Mouse (Mus musculus) limb, embryonic 14.5 days (tissue): ENCODE measurements at regions not wholly inside any gene's neighbourhood (a gene's known extent, or its start where the extent isn't known, plus 50 kb on each side); places are given as distances from the start of the nearest gene placed in this dataset.

Experiments used
- ATAC-seq: fragments of 200-750 bp; cut with Nextera tagmentation; 2 replicates; pipeline ENCODE4 v1.8.0; 2017; ENCODE audit warnings: low read depth, moderate number of reproducible peaks, moderate TSS enrichment; ENCODE audit not compliant: low FRiP score
- DNase-seq: peaks from one replicate; pipeline ENCODE4 v3.0.0-alpha.2; 2015; ENCODE audit warnings: low spot score
- H3K27ac ChIP-seq: fragments of 300-500 bp; sonication (generic); replicated peaks from 2 replicates; pipeline ENCODE4 v1.5.1; 2014; ENCODE audit warnings: low read depth, mild to moderate bottlenecking, low read length, moderate library complexity, mixed read lengths
- H3K27me3 ChIP-seq: fragments of 300-500 bp; sonication (generic); 2 replicates; pipeline ENCODE4 v1.6.1; 2014; ENCODE audit warnings: low read length, mixed read lengths; ENCODE audit not compliant: control insufficient read depth, insufficient read depth
- H3K36me3 ChIP-seq: fragments of 300-500 bp; sonication (generic); 2 replicates; pipeline ENCODE4 v1.6.1; 2014; ENCODE audit warnings: mild to moderate bottlenecking, low read length, moderate library complexity, mixed read lengths; ENCODE audit not compliant: control insufficient read depth, insufficient read depth
- H3K4me1 ChIP-seq: fragments of 300-500 bp; sonication (generic); 2 replicates; pipeline ENCODE4 v1.6.1; 2014; ENCODE audit warnings: antibody characterized with exemption, low read length, mixed read lengths; ENCODE audit not compliant: control insufficient read depth, insufficient read depth
- H3K4me2 ChIP-seq: fragments of 300-500 bp; sonication (generic); replicated peaks from 2 replicates; pipeline ENCODE4 v1.6.1; 2014; ENCODE audit warnings: low read depth, mild to moderate bottlenecking, low read length, moderate library complexity; ENCODE audit not compliant: severe bottlenecking
- H3K4me3 ChIP-seq: fragments of 300-500 bp; sonication (generic); replicated peaks from 2 replicates; pipeline ENCODE4 v1.5.1; 2014; ENCODE audit warnings: low read length
- H3K9ac ChIP-seq: fragments of 300-500 bp; sonication (generic); 2 replicates; pipeline ENCODE4 v1.6.1; 2014; ENCODE audit warnings: mild to moderate bottlenecking, low read depth, low read length, moderate library complexity; ENCODE audit not compliant: severe bottlenecking
- H3K9me3 ChIP-seq: fragments of 300-500 bp; sonication (generic); 2 replicates; pipeline ENCODE4 v1.6.1; 2016; ENCODE audit warnings: low read length; ENCODE audit not compliant: control insufficient read depth
- POLR2A ChIP-seq: fragments of 200-500 bp; IDR thresholded peaks from 2 replicates; pipeline ENCODE4 v1.8.0; 2012; ENCODE audit warnings: inconsistent platforms, mild to moderate bottlenecking, moderate library complexity, borderline replicate concordance; ENCODE audit not compliant: insufficient read depth, insufficient read length; ENCODE audit errors: extremely low read depth
- WGBS: fragments of 180-500 bp; shearing (Covaris S2); extraction: QIAGEN DNeasy Blood & Tissue Kit; methylation state at CpG from one replicate; pipeline ENCODE4 v1.1.7; 2014; 5-methylcytosine and 5-hydroxymethylcytosine counted together

DNA sequence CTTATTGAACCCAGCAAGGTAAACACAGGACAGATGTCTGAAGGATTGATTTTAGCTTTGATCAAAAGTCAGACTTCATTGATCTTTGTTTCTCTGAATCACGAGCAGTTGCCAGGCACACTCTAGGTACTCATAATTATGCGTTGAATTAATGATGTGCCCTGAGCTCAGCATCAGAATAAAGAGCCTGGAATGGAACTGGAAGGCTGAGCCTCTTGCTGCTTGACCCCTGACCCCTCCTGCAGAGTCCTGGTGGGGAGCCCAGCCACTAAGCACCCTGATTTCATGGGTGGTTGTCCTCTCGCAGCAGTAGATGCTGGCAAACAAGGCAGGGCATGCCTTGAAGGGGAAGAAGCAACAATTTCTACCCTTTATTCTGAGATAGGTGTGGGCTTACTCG is 64.9 kb upstream of the Noct start:
- no peak overlapping the region for H3K4me2 ChIP-seq
- WGBS, result 32% methylated on average over 4 of the region's 4 CpGs

DNA sequence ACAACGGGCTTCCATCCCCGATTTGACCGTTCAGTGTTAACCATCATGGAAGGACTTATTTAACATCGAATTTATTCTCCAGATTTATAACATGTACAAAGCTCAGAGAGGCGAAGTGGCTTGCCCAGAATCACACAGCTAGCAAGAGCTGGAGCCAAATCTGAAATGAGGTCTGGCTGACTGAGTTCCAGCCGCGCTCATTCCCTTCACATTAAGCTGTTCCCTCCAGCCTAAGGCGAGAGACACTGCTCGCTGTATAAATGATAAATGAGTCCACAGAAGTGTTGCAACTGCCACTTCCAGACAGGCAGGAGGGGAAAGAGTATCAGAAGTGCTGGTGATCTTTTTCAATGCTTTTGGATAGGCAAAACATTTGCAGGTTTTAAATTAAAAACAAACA is 64.4 kb upstream of the Noct start:
- H3K36me3 ChIP-seq, result no peaks in the 10 kb centered on the region
- no peak overlapping the region for H3K9ac ChIP-seq
- H3K4me2 ChIP-seq, result no peak overlapping the region
- H3K27ac ChIP-seq, result no peak overlapping the region
- H3K9me3 ChIP-seq, result no peaks in the 10 kb centered on the region
- H3K4me1 ChIP-seq, result peaks cover 5% of the 10 kb centered on the region; the same call in 1 of the 2 replicates
- WGBS, result 53% methylated on average over 9 of the region's 9 CpGs
- no peaks in the 10 kb centered on the region for H3K27me3 ChIP-seq
- TF ChIP-seq POLR2A, result no peak
- no peak for ATAC-seq
- DNase-seq, result peak; percentile 23
- no peak overlapping the region for H3K4me3 ChIP-seq

More for the DNA sequence above, 64.9 kb upstream of the Noct start:
- ATAC-seq (no peak), DNase-seq (no peak)
- Histone ChIP-seq H3K36me3 (no peaks in the 10 kb centered on the region), H3K4me3 (no peak overlapping the region), H3K9ac (no peak overlapping the region), H3K9me3 (no peaks in the 10 kb centered on the region), H3K27me3 (no peaks in the 10 kb centered on the region), H3K4me1 (peaks cover 6% of the 10 kb centered on the region; the same call in 1 of the 2 replicates), H3K27ac (no peak overlapping the region)
- TF ChIP-seq POLR2A, result no peak

DNA sequence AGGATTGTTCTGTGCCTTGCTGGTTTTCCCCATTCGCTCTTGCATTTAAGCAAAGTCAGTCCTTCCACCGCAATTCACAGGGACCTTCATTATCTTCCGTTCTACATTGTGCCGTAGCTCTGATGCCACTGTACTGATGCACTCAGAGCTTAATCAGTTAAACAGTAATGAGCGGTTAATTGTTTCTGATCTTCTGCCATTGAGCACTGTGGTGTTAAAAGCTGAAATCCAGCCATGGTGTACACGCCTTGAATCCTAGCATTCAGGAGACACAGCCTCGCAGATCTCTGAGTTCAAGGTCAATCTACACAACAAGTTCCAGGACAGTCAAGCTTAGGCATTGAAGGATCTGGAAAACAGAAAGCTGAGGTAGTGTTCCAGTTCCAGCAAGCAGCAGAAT is 63.6 kb upstream of the Noct start:
- no peaks in the 10 kb centered on the region for H3K27me3 ChIP-seq
- no peak overlapping the region for H3K4me2 ChIP-seq
- H3K4me3 ChIP-seq, result no peak overlapping the region
- peaks cover 2% of the 10 kb centered on the region; the same call in 1 of the 2 replicates for H3K4me1 ChIP-seq
- no peak for TF ChIP-seq POLR2A
- no peak overlapping the region for H3K27ac ChIP-seq
- DNase-seq, result no peak
- no peak overlapping the region for H3K9ac ChIP-seq
- H3K36me3 ChIP-seq, result no peaks in the 10 kb centered on the region
- no peaks in the 10 kb centered on the region for H3K9me3 ChIP-seq
- WGBS, result 89% methylated on average over 7 of the region's 7 CpGs
- ATAC-seq, result no peak

DNA sequence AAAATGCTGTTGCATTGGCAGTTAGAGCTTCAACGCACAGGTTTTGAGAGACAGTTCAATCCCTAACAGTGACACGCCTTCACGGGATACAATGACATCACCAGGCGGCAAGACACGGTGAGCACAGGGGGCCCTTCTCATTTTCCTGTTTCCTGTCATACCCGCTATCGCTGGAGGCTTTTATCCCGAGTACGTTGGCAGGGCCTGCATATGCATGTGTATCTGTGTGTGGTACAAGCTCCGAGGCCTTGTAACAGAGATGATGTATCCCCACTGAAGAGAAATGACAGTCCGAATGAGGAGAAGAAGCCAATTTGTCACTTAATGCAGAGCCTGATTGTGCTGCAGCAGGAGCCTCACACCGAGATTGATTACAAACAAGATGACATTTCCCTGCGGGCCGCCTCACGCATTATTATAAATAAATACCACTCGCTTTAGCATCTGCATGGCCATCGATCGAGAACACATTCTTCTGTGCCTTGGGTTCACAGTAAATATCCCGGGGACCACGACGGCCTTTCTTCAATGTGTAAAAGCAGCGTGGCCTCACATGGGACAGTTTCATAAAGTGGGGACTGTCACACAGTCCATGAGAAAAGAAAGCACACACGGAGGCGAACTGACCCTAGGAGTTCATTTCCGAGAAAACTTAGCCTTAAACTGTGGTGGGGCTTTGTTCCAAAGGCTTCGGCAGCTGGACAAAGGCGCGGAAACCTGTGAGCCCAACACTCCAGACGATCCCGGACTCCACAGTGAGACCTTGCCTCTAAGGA is 54.9 kb upstream of the Noct start:
- H3K27me3 ChIP-seq, result no peaks in the 10 kb centered on the region
- no peak overlapping the region for H3K4me2 ChIP-seq
- ATAC-seq, result no peak
- no peak for DNase-seq
- no peak overlapping the region for H3K4me3 ChIP-seq
- H3K36me3 ChIP-seq, result no peaks in the 10 kb centered on the region
- no peak overlapping the region for H3K9ac ChIP-seq
- H3K4me1 ChIP-seq, result no peaks in the 10 kb centered on the region
- TF ChIP-seq POLR2A, result no peak
- WGBS, result 82% methylated on average over 30 of the region's 30 CpGs
- no peaks in the 10 kb centered on the region for H3K9me3 ChIP-seq
- no peak overlapping the region for H3K27ac ChIP-seq

DNA sequence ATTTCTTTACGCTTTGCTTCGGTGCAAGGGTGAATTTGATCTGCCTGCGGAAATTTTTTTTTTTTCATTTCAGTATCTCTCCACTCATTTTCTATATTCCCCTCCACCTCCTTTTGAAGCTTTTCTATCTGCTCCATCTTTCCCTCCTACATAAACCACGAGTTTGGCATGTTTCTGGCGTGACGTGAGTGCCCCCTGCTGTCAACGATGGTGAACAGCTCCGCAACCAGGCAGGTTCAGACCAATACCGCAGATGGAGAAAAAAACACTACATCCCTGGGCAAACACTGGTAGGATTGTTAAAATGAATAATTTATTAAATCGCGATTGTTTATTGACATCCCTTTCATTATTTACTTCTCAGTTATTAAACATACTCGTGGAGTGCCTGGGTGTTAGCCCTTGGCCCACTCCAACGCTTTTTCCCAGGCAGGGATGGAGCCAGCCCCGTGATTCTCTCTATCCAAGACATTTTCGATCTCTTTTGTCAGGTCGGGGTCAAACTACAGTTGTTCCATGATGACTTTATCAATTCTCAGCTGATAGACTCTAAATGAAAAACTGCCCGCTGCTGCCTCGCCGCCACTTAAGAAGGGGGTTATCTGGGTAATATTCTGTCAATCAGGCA is 53.9 kb upstream of the Noct start:
- H3K9ac ChIP-seq, result no peak overlapping the region
- H3K4me2 ChIP-seq, result no peak overlapping the region
- no peaks in the 10 kb centered on the region for H3K9me3 ChIP-seq
- no peaks in the 10 kb centered on the region for H3K36me3 ChIP-seq
- WGBS, result 30% methylated on average over 19 of the region's 19 CpGs
- H3K4me1 ChIP-seq, result no peaks in the 10 kb centered on the region
- no peak overlapping the region for H3K4me3 ChIP-seq
- peak; percentile 63 for DNase-seq
- H3K27ac ChIP-seq, result no peak overlapping the region
- H3K27me3 ChIP-seq, result no peaks in the 10 kb centered on the region
- no peak for TF ChIP-seq POLR2A
- peak; percentile 57; the same call in 1 of the 2 replicates for ATAC-seq
